Mouse (Mus musculus) heart, embryonic 14.5 days (tissue): ENCODE results near the gene Arpp21. TPM values are rescaled to one million over a fixed set of nuclear protein-coding genes. Genes with fewer than 3 reads are reported as not detected.
A peak's percentile ranks its signal among the peaks of the same experiment; 100 is the strongest.

Experiments
- ATAC-seq: fragments of 200-750 bp; cut with Nextera tagmentation; 2 replicates; pipeline ENCODE4 v1.8.0; 2017; ENCODE audit warnings: low read depth, moderate TSS enrichment; ENCODE audit not compliant: insufficient number of reproducible peaks, insufficient read depth, low FRiP score
- H3K27ac ChIP-seq, 2 experiments: fragments of 200-500 bp in 1 of 2; fragments of 300-500 bp in 1 of 2; sonication (generic) in 1 of 2; replicated peaks in 1 of 2; 2 replicates each; pipeline ENCODE4 v1.5.1; 2012 to 2014; ENCODE audit warnings: low read depth in 2 of 2, low read length in 2 of 2, control low read depth in 1 of 2, mild to moderate bottlenecking in 1 of 2, mixed read lengths in 1 of 2; ENCODE audit not compliant: control insufficient read depth in 1 of 2, insufficient read depth in 1 of 2
- H3K27me3 ChIP-seq: fragments of 300-500 bp; sonication (generic); 2 replicates; pipeline ENCODE4 v1.6.1; 2014; ENCODE audit warnings: mild to moderate bottlenecking, low read length, control low read depth; ENCODE audit not compliant: control insufficient read depth, insufficient read depth
- H3K36me3 ChIP-seq: fragments of 300-500 bp; sonication (generic); 2 replicates; pipeline ENCODE4 v1.6.1; 2014; ENCODE audit warnings: mild to moderate bottlenecking, control low read depth, low read length, mixed read lengths; ENCODE audit not compliant: control insufficient read depth, insufficient read depth
- H3K4me1 ChIP-seq, 2 experiments: fragments of 200-500 bp in 1 of 2; fragments of 300-500 bp in 1 of 2; sonication (generic) in 1 of 2; 2 replicates each; pipeline ENCODE4 v1.6.1; 2012 to 2014; ENCODE audit warnings: low read length in 2 of 2, control low read depth in 1 of 2, mixed read lengths in 1 of 2; ENCODE audit not compliant: control insufficient read depth in 2 of 2, insufficient read depth in 2 of 2
- H3K4me2 ChIP-seq: fragments of 300-500 bp; sonication (generic); 2 replicates; pipeline ENCODE4 v1.6.1; 2014; ENCODE audit warnings: mild to moderate bottlenecking, low read length
- H3K4me3 ChIP-seq, 2 experiments: fragments of 200-500 bp in 1 of 2; fragments of 300-500 bp in 1 of 2; sonication (generic) in 1 of 2; 2 replicates each; pipeline ENCODE4 v1.5.1; 2012 to 2014; ENCODE audit warnings: low read length in 2 of 2, mild to moderate bottlenecking in 2 of 2, control low read depth in 1 of 2, low read depth in 1 of 2, moderate library complexity in 1 of 2; ENCODE audit not compliant: control insufficient read depth in 1 of 2, insufficient read depth in 1 of 2
- H3K9ac ChIP-seq: fragments of 300-500 bp; sonication (generic); 2 replicates; pipeline ENCODE4 v1.6.1; 2014; ENCODE audit warnings: mild to moderate bottlenecking, low read length
- H3K9me3 ChIP-seq: fragments of 300-500 bp; sonication (generic); 2 replicates; pipeline ENCODE4 v1.6.1; 2016; ENCODE audit warnings: low read length, control low read depth; ENCODE audit not compliant: control insufficient read depth
- WGBS: fragments of 180-500 bp; shearing (Covaris S2); extraction: QIAGEN DNeasy Blood & Tissue Kit; methylation state at CpG from one replicate; pipeline ENCODE4 v1.1.7; 2014; 5-methylcytosine and 5-hydroxymethylcytosine counted together
- polyA plus RNA-seq: library from polyadenylated mRNA; unstranded; fragments of >200 nt; fragmentation: Nextera tagmentation; extraction: Ambion mirVana; gene quantifications from 2 replicates; pipeline ENCODE4 v1.2.1, GENCODE M21; 2014

Gene Arpp21
- polyA plus RNA-seq, 1 experiment from 2014 or later = 4.7 TPM

- peaks cover 6 to 11% of the 10 kb centered on the region in 2 experiments for H3K4me1 ChIP-seq
- no peak overlapping the region for H3K4me3 ChIP-seq
- H3K4me2 ChIP-seq = no peak overlapping the region
- WGBS = 50% methylated on average over 3 of the region's 3 CpGs
- no peaks in the 10 kb centered on the region for H3K9me3 ChIP-seq
- H3K36me3 ChIP-seq = no peaks in the 10 kb centered on the region
- H3K9ac ChIP-seq = no peak overlapping the region
- no peak overlapping the region for H3K27ac ChIP-seq
- ATAC-seq = no peak
- no peaks in the 10 kb centered on the region for H3K27me3 ChIP-seq
These were observed 116.2 kb downstream of the Arpp21 start for GRCm38 (mm10) chr9:112119535-112119934.

- peaks cover 6 to 11% of the 10 kb centered on the region in 2 experiments for H3K4me1 ChIP-seq
- H3K9ac ChIP-seq = peak overlapping the region; percentile 70
- no peak overlapping the region for H3K27ac ChIP-seq
- no peak for ATAC-seq
- H3K4me2 ChIP-seq = peak overlapping the region; percentile 77
- H3K9me3 ChIP-seq = no peaks in the 10 kb centered on the region
- no peaks in the 10 kb centered on the region for H3K27me3 ChIP-seq
- no peaks in the 10 kb centered on the region for H3K36me3 ChIP-seq
- H3K4me3 ChIP-seq = peak overlapping the region in 1 of 2 experiments; percentile 37; a peak in 2 of 4 replicates
- WGBS = 19% methylated on average over 7 of the region's 7 CpGs
These were observed 116.7 kb downstream of the Arpp21 start for GRCm38 (mm10) chr9:112119106-112119433.

- Histone ChIP-seq H3K9ac (peak overlapping the region; percentile 70), H3K36me3 (no peaks in the 10 kb centered on the region), H3K4me1 (peaks cover 6 to 11% of the 10 kb centered on the region in 2 experiments), H3K27ac (peak overlapping the region; percentile 72 to 84; a peak in 3 of 4 replicates), H3K4me2 (peak overlapping the region; percentile 77), H3K4me3 (peak overlapping the region; percentile 37 to 40), H3K27me3 (no peaks in the 10 kb centered on the region), H3K9me3 (no peaks in the 10 kb centered on the region)
- ATAC-seq = peak; percentile 54; the same call in 1 of the 2 replicates
- 1% methylated on average over 22 of the region's 22 CpGs for WGBS
These were observed 117.2 kb downstream of the Arpp21 start for GRCm38 (mm10) chr9:112118411-112119105.

- WGBS = 38% methylated on average over 15 of the region's 15 CpGs
- Histone ChIP-seq H3K9me3 (no peaks in the 10 kb centered on the region), H3K4me1 (peaks cover 6 to 11% of the 10 kb centered on the region in 2 experiments), H3K9ac (peak overlapping the region; percentile 70), H3K27ac (peak overlapping the region; percentile 72 to 84; a peak in 2 of 4 replicates), H3K36me3 (no peaks in the 10 kb centered on the region), H3K4me2 (peak overlapping the region; percentile 77), H3K27me3 (no peaks in the 10 kb centered on the region), H3K4me3 (peak overlapping the region; percentile 37 to 40)
- no peak for ATAC-seq
These were observed 117.9 kb downstream of the Arpp21 start for GRCm38 (mm10) chr9:112117632-112118410.

GRCm38 (mm10) chr9:112111610-112112009 lies 124.1 kb downstream of the Arpp21 start:
- no peak for ATAC-seq
- WGBS = 85% methylated on average over 5 of the region's 5 CpGs
- H3K4me2 ChIP-seq = no peak overlapping the region
- H3K4me1 ChIP-seq = no peaks in the 10 kb centered on the region
- H3K9me3 ChIP-seq = 0 out of 2 replicates have a peak, but pooled peaks cover 3% of the 10 kb centered on the region
- no peak overlapping the region for H3K4me3 ChIP-seq
- H3K27me3 ChIP-seq = no peaks in the 10 kb centered on the region
- no peak overlapping the region for H3K9ac ChIP-seq
- no peaks in the 10 kb centered on the region for H3K36me3 ChIP-seq
- H3K27ac ChIP-seq = no peak overlapping the region

- no peaks in the 10 kb centered on the region for H3K36me3 ChIP-seq
- no peak overlapping the region for H3K4me3 ChIP-seq
- ATAC-seq = no peak
These were observed 132.9 kb downstream of the Arpp21 start for GRCm38 (mm10) chr9:112102852-112103192.

GRCm38 (mm10) chr9:112102155-112102851 lies 133.4 kb downstream of the Arpp21 start:
- no peak overlapping the region for H3K4me3 ChIP-seq
- ATAC-seq = no peak
- no peak overlapping the region for H3K4me2 ChIP-seq
- 46% methylated on average over 6 of the region's 6 CpGs for WGBS
- H3K4me1 ChIP-seq = 0 out of 4 replicates have a peak, but pooled peaks cover 0 to 2% of the 10 kb centered on the region in 2 experiments
- H3K9me3 ChIP-seq = no peaks in the 10 kb centered on the region
- H3K9ac ChIP-seq = no peak overlapping the region
- H3K27ac ChIP-seq = no peak overlapping the region
- H3K36me3 ChIP-seq = no peaks in the 10 kb centered on the region
- H3K27me3 ChIP-seq = no peaks in the 10 kb centered on the region

More at GRCm38 (mm10) chr9:112102852-112103192, 132.9 kb downstream of the Arpp21 start:
- Histone ChIP-seq H3K9me3 (no peaks in the 10 kb centered on the region), H3K4me1 (0 out of 4 replicates have a peak, but pooled peaks cover 0 to 2% of the 10 kb centered on the region in 2 experiments), H3K9ac (no peak overlapping the region), H3K27me3 (no peaks in the 10 kb centered on the region), H3K27ac (no peak overlapping the region), H3K4me2 (no peak overlapping the region)
- 85% methylated on average over 2 of the region's 2 CpGs for WGBS
